Mouse (Mus musculus) thymus, postnatal 0 days (tissue): Measurements from ENCODE around the gene Capzb. TPM values are rescaled to one million over a fixed set of nuclear protein-coding genes. Genes with fewer than 3 reads are reported as not detected.

ENCODE experiments used
- DNase-seq: peaks from one replicate; pipeline ENCODE4 v3.0.0-alpha.2; 2015; ENCODE audit warnings: low spot score
- polyA plus RNA-seq: library from polyadenylated mRNA; unstranded; fragments of >200 nt; fragmentation: Nextera tagmentation; extraction: Ambion mirVana; gene quantifications from 2 replicates; pipeline ENCODE4 v1.2.1, GENCODE M21; 2015

Capzb gene
- polyA plus RNA-seq, 1 experiment from 2014 or later = 415 TPM

DNA sequence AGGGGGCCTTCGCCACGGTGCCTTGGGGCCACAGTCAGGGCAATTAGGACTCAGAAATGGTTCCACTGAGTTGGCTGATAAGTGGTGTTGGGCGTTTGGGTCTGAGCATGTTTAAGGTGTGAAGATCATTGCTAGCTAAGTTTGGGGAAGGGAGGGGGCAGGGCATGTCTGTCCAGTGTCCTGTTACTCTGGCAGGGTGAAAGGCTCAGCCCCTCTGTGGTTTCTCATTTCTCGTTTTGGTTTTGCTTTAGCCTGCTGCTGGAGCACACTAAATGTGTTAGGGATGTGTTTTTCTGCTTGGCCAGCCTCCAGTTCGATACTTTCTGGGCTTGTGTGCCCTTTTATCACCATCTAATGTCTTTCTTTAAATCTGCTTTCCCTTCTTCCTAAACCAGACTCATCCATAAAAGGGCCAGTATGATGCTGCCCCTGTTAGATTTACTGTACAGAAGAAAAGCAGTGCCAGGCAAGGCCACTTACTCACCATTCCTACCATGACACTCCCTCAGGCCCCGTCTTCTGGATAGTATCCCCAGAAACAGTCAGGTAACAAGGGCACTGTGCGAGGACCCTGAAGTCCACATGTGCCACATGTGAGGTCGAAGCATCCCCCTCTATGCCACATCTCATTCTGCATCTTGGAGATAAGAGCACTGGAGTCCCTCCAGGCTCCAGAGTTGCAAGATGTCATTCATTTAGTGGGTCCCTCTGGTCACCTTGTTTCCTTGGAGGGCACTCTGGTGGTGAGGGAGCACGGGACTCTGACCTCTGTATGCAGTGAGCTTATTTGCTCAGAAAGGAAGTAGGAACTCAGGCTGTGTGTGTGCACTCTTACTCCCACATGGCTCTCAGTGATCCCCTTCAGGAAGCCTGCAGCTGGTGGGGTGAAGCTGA, 15.8 kb downstream of the Capzb start:
- DNase-seq = no peak

DNA sequence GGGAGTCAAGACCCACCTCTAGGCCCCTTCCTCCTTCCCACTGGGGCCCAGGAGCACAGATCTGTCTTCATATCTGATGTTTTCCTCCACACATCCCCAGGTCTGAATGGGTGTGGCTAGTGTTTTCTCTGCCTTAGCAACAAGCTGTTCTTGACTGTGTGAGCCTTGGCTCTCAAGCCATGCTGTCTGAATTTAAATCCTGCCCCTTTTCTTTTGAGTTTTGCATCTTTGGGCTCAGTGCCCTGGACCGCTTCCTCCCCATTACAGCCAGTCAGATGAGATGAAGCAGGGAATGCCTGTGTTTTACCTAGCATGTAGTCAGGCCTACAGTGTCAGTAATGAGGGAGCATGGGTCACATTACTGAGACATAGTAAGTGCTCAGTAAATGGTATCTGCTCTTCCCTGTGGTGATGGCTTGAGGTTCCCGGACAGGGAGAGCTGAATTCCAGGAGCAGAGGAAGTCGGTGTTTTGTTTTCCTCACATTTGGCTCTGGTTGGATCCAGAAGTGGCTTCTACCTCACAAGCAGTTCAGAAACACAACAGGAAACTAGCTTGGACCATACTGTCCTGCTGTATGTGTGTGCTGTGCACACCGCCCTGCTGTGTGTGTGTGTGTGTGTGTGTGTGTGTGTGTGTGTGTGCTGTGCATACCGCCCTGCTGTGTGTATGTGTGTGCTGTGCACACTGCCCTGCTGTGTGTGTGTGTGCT, 16.6 kb downstream of the Capzb start:
- no peak for DNase-seq

DNA sequence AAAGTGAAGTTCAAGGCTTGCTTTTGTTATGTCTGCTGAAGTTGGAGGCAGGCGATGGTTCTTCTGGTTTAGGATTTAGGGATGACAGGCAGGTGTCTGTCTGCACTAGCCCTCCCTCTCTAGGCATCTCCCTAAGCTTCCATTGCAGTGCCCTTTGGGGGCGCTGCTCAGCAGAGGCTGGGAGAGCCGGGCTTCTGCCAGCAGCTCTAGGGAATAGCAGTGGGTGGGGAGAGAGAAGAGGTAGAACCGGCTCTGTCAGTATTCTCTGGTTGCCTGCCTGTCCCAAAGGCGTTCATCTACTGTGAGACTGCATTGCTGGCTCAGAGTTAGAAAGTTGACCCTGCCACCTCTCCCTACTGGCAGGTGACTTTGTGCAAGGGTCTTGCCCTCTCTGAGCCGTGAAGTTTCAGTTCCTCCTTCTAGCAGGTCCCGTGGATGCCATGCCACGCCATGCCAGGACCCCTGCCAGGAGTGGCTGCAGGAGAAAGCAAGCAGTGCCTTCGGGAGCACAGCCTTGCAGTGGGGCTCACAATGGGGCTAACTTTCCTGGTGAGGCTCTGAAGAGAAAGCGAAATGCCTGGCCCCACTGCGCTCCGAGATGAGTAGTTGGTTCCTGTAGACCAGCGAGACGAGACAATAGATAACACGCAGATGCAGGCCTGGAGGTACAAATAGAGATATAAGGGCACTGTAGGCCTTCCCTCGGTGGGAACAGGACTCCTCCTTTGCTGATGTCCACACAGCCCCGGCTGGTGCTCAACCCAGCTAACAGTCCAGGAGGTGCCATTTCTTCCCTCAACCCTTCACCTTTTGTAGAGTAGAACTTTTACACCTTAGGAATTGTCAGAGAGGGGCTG, 19.5 kb downstream of the Capzb start:
- no peak for DNase-seq

DNA sequence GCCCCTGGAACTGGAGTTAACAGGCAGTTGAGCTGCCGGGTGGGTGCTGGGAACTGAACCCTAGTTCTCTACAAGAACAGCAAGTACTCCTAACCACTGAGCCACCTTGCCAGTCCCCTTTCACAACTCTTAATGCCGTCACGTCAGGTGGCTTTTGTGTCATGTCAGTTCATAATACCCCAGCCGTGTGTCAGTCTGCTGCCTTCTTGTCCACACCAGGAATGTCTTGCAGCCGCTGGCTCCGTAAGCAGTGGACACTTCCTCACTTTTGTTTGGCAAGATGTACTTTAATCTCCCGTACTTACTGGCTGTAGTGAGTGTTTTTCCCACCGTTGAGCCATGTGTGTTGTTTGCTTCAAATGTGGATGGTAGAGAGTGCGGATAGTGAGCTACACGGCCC, 20.4 kb downstream of the Capzb start:
- no peak for DNase-seq

DNA sequence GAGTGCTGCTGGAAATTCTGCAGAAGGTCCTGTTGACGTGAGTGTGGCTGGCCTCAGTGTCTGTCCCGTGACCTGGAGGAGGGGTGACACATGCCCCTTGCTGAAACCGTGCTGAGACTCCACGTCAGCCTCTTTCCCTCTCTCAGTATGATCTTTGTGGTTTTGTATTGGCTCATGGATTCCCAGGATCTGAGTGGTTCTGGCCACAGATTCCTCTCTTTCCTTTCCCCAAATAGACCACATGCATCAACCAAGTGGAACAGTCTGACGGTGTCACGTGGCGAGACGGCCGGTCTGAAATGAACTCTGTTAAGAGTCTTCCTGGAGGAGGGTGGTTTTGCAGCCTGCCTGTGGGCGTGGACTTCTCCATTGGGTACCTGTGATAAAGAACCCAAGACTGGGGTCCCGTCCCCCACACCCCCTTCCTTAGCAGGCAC, 21.3 kb downstream of the Capzb start:
- DNase-seq = no peak

DNA sequence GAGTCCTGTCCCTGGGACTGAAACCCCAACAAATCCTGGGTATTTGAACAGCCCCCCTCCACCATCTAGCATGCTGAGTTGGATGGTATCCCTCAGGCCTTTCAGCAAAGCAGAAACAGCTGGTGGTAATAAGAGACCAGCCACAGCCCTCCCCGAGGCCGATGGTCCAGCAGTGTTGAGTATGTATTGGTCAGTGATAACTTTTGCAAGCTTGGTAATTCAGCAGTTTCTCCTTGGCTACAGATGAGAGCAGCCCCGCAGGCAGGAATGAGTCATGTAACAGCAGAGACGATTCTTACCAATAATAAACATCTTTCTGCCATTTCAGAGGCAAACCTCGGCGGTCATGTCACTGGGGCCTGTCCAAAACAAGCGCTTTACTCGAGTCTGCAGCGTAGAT, 23.9 kb downstream of the Capzb start:
- DNase-seq = no peak

DNA sequence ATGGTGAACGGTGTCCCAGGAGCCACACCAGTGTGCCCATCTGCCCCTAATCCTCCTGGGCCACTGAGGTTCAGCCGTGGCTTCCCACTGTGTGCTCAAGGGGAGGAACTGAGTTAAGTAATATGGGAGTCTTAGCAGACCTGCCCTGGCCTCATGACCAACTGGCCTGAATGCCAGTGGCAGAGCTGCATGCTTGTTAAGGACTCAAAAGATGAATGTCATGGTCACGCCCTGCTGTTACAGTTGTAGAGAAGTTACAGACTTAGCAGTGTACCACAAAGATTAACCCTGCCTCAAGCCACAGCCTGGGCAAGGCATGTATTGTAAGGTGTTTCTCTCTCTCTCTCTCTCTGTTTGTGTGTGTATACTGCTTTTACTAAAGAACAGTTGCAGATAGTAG, 25.8 kb downstream of the Capzb start:
- no peak for DNase-seq

DNA sequence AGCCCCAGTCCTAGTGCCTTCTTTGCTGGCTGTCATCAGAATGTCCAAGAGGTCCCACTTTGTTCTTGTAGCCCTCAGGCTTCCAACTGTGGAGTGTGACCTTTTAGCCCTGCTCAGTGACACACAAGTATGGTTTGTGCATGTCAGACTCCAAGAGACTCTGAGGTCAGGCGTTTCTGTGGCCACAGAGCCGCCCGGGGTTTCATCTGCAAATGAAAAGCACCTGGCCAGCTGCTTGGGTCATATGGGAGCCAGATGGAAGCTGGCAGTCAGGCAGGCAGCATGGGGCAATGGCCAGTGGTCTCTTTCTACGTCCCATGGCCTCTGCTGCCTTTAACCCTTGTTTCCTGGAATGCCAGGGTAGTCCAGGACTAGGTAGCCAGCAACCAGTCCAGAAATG, 27.0 kb downstream of the Capzb start:
- no peak for DNase-seq

DNA sequence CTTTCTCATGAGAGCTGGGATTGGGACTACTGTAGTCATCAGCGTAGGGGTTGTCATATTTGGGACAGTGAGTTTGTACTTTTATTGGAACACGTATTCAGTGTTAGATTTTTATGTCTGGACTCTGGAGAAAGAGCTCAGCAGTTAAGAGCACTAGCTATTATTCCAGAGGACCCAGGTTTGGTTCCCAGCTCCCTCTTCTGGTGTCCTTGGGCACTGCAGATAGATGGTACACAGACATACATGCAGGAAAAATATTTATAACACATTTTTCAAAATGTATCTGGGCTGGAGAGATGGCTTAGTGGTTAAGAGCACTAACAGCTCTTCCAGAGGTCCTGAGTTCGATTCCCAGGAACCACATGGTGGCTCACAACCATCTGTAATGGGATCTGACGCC, 28.3 kb downstream of the Capzb start:
- no peak for DNase-seq

DNA sequence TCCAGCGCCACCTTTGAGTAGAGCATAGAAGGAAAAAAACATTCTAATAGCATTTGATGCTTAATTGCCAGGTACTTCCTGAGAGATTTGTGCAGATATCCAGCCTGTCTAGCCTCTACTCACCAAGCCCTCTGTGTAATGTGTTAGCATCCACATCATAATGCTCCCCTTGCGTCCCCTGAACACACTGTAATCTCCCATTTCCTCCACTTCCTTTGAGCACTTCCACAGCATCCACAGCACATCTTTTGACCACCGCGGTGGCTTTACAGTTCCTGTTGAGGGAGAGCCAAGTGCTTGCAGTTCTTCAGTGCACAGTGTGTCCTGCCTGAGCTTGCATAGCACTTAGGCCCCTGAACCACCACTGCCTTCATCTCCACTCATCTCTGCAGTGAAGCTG, 29.1 kb downstream of the Capzb start:
- no peak for DNase-seq

DNA sequence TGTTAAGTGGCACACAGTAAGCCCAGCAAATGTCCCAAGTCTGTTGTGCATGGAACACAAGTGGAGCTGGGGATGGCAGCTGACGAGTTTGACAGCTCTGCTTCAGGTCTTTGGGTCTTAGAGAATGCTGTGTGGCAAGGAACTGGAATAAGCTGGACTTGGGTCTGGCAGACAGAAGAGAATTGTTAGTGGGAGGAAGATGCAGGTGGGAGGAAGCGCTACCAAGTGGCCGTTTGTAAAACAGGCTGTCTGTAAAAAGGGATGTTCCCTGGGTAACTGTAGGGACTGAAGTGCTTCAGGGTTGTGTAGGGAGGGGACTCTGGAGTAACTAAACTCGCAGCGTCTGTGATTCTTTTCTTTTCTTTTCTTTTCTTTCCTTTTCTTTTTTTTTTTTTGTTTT, 32.4 kb downstream of the Capzb start:
- DNase-seq = no peak

DNA sequence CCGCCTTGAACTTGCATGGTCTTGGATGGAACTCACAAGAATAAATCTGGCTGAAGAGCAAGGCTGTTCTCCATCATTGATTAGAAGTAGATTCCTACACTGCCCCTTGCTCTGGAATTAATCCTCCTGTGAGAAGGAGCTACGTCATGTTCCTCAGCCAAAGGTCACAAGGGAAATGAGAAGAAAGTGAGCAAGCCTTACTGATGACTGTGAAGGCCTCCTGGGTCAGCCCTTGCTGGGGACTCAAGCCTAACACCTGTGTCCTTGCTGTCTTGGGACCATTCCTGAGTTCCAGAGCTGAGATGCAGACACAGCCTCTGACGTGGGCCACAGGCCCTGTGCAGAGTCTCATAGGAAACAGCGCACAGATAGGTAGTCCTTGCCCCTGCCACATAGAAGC, 33.2 kb downstream of the Capzb start:
- no peak for DNase-seq

DNA sequence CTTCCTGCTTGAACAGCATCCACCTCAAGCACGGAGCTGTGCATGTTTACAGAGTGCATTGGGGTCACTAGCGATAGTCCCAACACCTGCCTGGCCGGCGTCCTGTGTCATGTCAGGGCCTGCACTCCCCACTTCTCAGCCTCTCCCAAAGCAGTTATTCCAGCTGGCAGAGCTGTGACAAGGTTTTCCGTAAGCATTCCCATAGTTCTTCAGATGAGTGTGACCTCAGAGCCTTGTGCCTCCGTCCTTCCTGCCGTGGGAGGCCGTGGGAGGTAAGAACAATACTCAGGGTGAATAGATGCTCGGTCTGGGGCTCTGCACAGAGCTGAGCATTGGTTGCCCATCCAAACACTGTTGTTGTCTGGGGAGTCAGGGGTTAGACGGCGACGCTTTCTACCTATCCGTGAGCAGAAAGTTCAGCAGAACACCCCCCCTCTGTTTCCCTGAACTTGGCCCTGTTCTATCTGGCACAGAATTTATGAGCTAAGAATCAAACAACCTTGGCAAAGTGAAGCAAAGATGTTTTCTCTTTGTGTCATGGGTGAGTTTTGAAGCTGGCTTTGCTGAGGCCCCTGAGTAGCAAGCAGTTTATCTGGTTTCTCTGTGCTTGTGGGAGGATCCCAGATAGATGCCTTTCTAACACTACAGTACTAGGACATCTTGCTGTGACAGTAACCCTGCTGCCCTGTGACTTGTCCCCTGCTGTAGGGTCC, 34.0 kb downstream of the Capzb start:
- DNase-seq = no peak

DNA sequence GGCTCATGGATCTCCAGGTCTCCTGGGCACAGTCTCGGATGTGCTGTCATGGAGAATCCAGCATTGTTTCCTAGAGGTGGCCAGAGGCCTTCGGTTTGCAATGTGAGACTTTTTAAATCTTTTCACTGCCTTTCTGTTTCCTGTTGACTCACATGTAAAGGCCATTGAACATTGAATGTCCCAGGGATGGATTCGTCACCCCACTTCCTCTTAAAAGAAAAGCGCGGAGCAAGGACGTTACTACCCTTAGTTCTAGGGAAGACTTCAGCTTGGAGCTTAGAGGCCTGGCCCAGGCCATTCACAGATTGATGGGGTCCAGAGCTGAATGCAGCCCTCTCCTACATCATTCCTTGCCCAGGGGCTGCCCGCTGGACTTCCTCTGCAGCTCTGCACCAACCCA, 35.2 kb downstream of the Capzb start:
- DNase-seq = no peak

DNA sequence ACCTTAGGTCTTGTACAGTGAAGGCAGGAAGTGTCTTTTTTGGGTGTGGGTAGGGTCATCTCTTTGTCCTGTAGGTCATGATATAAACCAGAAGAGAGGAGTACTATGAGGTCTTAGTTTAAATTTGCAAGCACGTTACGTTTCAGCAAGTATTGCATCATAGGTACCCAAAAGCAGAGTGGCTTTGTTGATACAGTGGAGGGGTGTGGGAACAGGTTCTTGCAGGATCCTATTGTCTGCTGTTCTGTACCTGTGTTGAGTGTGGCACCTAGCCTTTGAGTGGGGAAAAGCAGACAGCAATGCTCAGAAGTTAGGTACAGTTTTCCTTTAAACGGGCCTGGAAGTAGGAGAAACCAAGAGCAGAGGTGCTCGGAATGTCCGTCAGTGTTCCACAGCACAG, 36.6 kb downstream of the Capzb start:
- DNase-seq = no peak

DNA sequence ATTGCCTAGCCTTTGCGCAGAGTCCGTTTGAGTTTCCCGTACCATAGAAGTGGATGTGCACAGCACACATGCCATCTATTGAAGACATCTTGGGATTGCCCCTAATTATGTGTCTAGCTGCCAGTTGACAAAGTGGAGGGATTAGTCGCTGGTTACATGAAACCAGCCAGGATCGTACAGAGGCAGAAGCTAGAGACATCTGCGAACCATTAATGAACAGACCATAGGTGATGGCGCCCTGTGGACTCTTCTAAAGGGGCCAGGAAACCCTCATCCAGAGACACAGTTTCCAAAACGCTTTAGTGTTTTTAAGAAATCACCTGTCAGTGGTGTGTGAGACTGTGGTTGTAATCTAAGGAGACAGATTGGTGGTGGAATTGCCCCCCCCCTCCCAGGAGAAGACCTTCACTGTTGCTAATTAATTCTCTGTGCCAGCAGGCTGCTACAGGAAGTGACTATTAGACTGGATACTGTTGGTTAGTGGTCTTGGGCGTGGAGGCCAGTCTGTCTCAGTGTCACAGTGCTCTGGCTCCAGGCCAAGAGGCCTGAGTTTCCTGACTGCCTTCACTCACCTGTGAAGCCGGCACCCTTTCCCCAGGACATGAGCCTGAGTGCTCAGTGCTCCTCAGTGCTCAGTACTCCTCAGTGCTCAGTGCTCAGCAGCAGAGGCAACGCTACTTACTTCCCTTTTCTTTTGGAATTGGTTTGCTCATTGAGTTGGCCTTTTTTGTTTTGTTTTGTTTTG, 37.8 kb downstream of the Capzb start:
- DNase-seq = no peak

DNA sequence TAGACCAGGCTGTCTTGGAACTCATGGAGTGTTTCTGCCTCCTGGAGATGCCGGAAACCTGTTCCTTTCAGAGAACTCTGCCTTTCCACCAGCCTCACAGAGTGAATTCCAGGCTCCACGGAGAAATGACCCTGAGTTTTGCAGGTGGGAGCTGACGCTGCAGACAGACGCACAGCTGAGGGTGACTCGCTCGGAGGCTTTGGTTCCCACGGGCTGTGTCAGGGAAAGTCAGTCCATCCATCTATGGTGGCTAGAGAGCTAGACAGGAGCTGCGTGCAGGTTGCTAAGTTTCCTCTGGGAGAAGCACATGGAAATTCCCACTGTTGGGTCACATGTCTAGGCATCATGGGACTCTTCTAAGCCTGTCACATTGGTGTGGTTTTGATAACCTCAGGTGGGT, 38.5 kb downstream of the Capzb start:
- DNase-seq = no peak

DNA sequence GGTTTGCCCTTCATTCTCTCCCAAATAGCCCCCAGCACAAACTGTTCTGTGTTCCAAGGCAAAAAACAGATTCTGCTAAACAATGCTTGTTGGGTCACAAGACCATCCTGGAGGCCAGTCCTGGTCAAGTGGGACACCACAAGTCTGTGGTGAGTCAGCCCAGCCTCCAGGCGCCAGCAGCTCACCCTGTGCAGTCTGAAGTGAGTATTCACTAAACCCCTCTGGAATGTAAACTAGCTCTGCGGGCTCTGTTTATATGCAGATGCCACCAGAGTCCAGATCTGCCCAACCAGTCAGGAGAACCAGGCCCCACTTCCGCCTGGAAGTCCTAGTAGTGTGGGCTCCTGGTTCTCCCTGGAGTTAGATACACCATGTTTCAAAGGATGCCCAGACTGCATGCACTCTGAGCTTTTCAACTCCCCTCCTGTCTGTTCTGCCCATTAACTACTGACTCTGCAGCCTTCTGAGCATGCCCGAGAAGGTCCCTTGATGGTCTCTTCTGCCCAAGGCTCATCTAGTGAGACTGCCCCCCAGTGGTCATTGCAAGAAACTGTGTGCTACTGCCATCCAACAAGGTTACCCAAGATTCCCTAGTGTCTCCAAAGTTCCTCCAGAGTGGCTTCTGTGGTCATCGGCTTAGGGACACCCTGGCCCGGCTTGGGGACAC, 39.9 kb downstream of the Capzb start:
- DNase-seq = peak; percentile 70

DNA sequence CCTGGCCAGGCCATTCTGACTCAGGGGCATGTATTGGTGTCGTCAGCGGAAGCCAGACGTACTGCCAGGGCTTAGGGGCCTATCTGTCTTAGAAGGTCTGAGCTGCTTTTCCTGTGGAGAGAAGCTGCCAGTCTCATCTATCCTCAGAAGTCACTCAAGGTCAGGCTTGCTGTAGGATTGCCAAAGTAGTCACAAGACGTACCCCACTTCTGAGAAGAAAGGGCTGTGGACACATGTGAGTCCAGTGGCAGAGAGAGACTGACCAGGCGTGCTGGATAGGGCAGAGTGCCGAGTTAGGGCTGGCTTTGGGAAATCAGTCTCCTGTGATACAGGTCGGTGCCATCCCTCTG, 40.4 kb downstream of the Capzb start:
- DNase-seq = no peak

DNA sequence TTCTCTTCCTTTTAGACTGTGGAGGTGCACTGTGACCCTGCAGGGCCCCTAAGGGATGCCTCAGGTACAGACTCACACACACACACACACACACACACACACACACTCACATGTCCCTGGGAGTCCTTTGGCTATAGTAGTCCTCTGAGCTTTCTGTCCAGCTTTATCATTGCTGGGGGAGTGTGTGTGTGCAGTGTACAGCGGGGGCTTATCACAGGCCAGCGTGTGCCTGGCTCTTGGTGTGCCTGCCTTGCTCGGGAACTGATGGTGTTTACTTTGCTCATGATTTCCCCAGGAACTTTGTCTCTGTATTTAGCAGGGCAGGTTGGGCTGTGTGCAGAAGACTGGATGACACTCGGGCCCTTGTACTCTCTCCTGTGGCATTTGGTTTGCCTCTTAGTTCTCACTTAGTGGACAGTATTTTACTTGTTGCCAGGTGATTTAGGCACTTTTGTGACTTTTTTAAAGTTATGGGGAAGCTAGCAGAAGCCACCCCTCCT, 41.1 kb downstream of the Capzb start:
- DNase-seq = no peak
